Mouse (Mus musculus) kidney, embryonic 14.5 days (tissue): ENCODE measurements around the gene Vmn1r193. TPM values are rescaled to one million over a fixed set of nuclear protein-coding genes. Genes with fewer than 3 reads are reported as not detected.

Source experiments
- ATAC-seq: fragments of 200-750 bp; cut with Nextera tagmentation; 2 replicates; pipeline ENCODE4 v1.8.0; 2017; ENCODE audit warnings: moderate number of reproducible peaks, mild to moderate bottlenecking, moderate TSS enrichment, moderate library complexity; ENCODE audit not compliant: low FRiP score, low TSS enrichment
- H3K27ac ChIP-seq: fragments of 300-500 bp; sonication (generic); 2 replicates; pipeline ENCODE4 v1.5.1; 2014; ENCODE audit warnings: low read depth, mild to moderate bottlenecking, low read length, moderate library complexity, mixed read lengths
- H3K27me3 ChIP-seq: fragments of 300-500 bp; sonication (generic); 2 replicates; pipeline ENCODE4 v1.6.1; 2014; ENCODE audit warnings: mild to moderate bottlenecking, low read length; ENCODE audit not compliant: control insufficient read depth, insufficient read depth
- H3K36me3 ChIP-seq: fragments of 300-500 bp; sonication (generic); 2 replicates; pipeline ENCODE4 v1.6.1; 2014; ENCODE audit warnings: low read length, mixed read lengths; ENCODE audit not compliant: control insufficient read depth, insufficient read depth
- H3K4me1 ChIP-seq: fragments of 300-500 bp; sonication (generic); 2 replicates; pipeline ENCODE4 v1.6.1; 2014; ENCODE audit warnings: low read length, mixed read lengths; ENCODE audit not compliant: control insufficient read depth, insufficient read depth
- H3K4me2 ChIP-seq: fragments of 300-500 bp; sonication (generic); replicated peaks from 2 replicates; pipeline ENCODE4 v1.6.1; 2014; ENCODE audit warnings: low read depth, mild to moderate bottlenecking, low read length
- H3K4me3 ChIP-seq: fragments of 300-500 bp; sonication (generic); 2 replicates; pipeline ENCODE4 v1.5.1; 2014; ENCODE audit warnings: mild to moderate bottlenecking, low read length
- H3K9ac ChIP-seq: fragments of 300-500 bp; sonication (generic); 2 replicates; pipeline ENCODE4 v1.6.1; 2014; ENCODE audit warnings: low read depth, mild to moderate bottlenecking, low read length, moderate library complexity
- H3K9me3 ChIP-seq: fragments of 300-500 bp; sonication (generic); 2 replicates; pipeline ENCODE4 v1.6.1; 2016; ENCODE audit warnings: low read length; ENCODE audit not compliant: control insufficient read depth
- WGBS: fragments of 180-500 bp; shearing (Covaris S2); extraction: QIAGEN DNeasy Blood & Tissue Kit; methylation state at CpG from one replicate; pipeline ENCODE4 v1.1.7; 2014; 5-methylcytosine and 5-hydroxymethylcytosine counted together
- microRNA-seq: library from miRNA; unstranded; fragments of <30 nt; microRNA quantifications from one replicate; pipeline ENCODE4, GENCODE M21; 2016
- polyA plus RNA-seq: library from polyadenylated mRNA; unstranded; fragments of >200 nt; fragmentation: Nextera tagmentation; extraction: Ambion mirVana; gene quantifications from 2 replicates; pipeline ENCODE4 v1.2.1, GENCODE M21; 2014

Vmn1r193 gene
- polyA plus RNA-seq, 1 experiment from 2014 or later, result not detected

DNA sequence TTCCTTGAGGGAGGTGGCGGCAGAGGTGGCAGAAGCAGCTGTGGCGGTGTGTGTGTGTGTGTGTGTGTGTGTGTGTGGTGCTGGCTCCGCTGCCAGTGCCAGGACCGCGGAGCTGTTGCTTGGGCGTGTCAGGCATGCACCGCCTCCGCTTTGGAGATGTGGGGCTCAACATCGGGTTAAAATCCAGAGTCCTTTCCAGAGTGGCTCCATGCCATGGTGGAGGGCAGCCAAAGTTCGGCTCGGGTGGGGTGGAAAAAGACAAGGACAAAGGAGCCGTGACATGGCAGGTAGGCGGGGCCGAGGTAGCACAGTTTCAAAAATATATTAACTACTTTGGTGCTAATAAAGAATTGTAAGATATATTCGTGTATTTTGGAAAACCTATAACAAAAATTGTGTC is 54.5 kb downstream of the Vmn1r193 start:
- no peaks in the 10 kb centered on the region for H3K27me3 ChIP-seq
- no peaks in the 10 kb centered on the region for H3K36me3 ChIP-seq
- WGBS, result 91% methylated on average over 15 of the region's 15 CpGs
- H3K4me2 ChIP-seq, result no peak overlapping the region
- no peak overlapping the region for H3K27ac ChIP-seq
- H3K9me3 ChIP-seq, result peaks cover 6% of the 10 kb centered on the region; the same call in 1 of the 2 replicates
- H3K4me3 ChIP-seq, result no peak overlapping the region
- ATAC-seq, result no peak
- H3K9ac ChIP-seq, result no peak overlapping the region
- H3K4me1 ChIP-seq, result no peaks in the 10 kb centered on the region

Small RNAs within 50 kb of the gene (microRNA-seq; reads per million reads assigned to microRNA genes)
- gene Gm23282 (not detected), gene Gm25084 (not detected)

Other genes with a start within 250 kb of the Vmn1r193 start
- gene Pom121l2, start 242.0 kb downstream of the Vmn1r193 start, polyA plus RNA-seq, result 0.36 TPM in 1 of 2 replicates, not detected in the other
- not detected in 2 replicates for gene Prss16, start 213.4 kb downstream of the Vmn1r193 start, polyA plus RNA-seq
- 8.6 and 14.9 TPM in 2 replicates for gene Hist1h2ah, start 187.6 kb downstream of the Vmn1r193 start, polyA plus RNA-seq
- gene Hist1h2bk, start 187.3 kb downstream of the Vmn1r193 start, polyA plus RNA-seq, result 14.1 and 26.0 TPM in 2 replicates
- gene Hist1h4i, start 181.8 kb downstream of the Vmn1r193 start, polyA plus RNA-seq, result 33.2 and 38.0 TPM in 2 replicates
- gene Hist1h2ag, start 180.2 kb downstream of the Vmn1r193 start, polyA plus RNA-seq, result 81.2 and 125 TPM in 2 replicates
- gene Hist1h2bj, start 179.9 kb downstream of the Vmn1r193 start, polyA plus RNA-seq, result 18.7 and 33.9 TPM in 2 replicates
- gene Vmn1r188, start 138.7 kb downstream of the Vmn1r193 start, polyA plus RNA-seq, result not detected in 2 replicates
- not detected in 2 replicates for gene Vmn1r189, start 117.3 kb downstream of the Vmn1r193 start, polyA plus RNA-seq
- not detected in 2 replicates for gene Vmn1r191, start 39.2 kb downstream of the Vmn1r193 start, polyA plus RNA-seq
- gene Vmn1r192, start 32.0 kb downstream of the Vmn1r193 start, polyA plus RNA-seq, result not detected in 2 replicates
- gene Vmn1r194, start 21.1 kb upstream of the Vmn1r193 start, polyA plus RNA-seq, result not detected in 2 replicates
- gene Vmn1r195, start 47.4 kb upstream of the Vmn1r193 start, polyA plus RNA-seq, result not detected in 2 replicates
- not detected in 2 replicates for gene Vmn1r196, start 66.8 kb upstream of the Vmn1r193 start, polyA plus RNA-seq
- gene Vmn1r197, start 101.4 kb upstream of the Vmn1r193 start, polyA plus RNA-seq, result not detected in 2 replicates
- not detected in 2 replicates for gene Vmn1r198, start 127.2 kb upstream of the Vmn1r193 start, polyA plus RNA-seq
- not detected in 2 replicates for gene Vmn1r199, start 156.7 kb upstream of the Vmn1r193 start, polyA plus RNA-seq
- gene Vmn1r200, start 167.2 kb upstream of the Vmn1r193 start, polyA plus RNA-seq, result not detected in 2 replicates
- gene Vmn1r201, start 248.8 kb upstream of the Vmn1r193 start, polyA plus RNA-seq, result not detected in 2 replicates